ENCODE assay signal across 15 mouse cellular contexts in the genomic region with DNA sequence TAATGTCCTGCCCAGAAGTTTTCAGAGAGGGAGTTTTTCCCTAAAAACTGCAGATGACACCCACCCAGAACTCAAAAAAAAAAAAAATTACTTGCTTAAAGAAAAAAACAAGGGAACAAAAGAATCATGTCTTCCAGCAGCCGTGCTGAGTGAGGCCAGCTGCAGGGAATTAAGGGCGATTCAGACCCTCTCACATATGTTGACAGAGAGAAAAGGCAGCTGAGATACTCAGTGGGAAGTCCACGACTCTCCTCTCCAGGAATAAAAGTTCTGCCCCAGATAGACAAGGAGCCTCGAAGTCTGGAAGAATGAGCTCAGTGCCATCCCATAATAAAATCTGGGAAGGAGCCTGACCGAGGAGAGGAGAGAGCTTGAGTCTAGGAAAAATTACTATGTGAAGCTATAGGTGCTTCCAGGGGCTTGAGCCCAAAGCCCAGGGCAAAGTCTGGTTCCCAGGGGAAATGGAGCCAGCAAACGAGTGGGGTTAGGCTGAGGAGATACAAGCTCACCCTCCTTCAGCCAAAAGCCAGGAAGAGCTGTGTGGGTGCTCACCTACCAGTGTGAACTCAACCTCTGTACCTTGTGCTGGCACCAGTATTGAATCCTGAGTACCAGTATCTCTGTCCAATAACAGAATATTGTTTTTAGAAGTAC. TPM values are rescaled to one million over a fixed set of nuclear protein-coding genes. Genes with fewer than 3 reads are reported as not detected.
DNase-seq lines count a peak whose midpoint lies in the region; ATAC-seq and TF ChIP-seq lines count a peak whose summit lies in the region.
"Had no signal": no experiment of that assay in that cellular context is flagged by ENCODE, and none has a peak within 500 bp of the region (broad histone marks: within the 10 kb centered on the region; RNA-seq: fewer than 3 reads in every experiment).

No protein-coding gene starts in this region.

- TF ChIP-seq CTCF in intestine, postnatal 0 days (IDR thresholded peaks at IDR 0.05; ENCODE audit: low read depth) = no peak
- no peak for TF ChIP-seq CTCF in brain, embryonic 14.5 days (IDR thresholded peaks at IDR 0.05; ENCODE audit: borderline replicate concordance, extremely low read depth, insufficient read depth, insufficient read length)

- no peaks in the 10 kb centered on the region for H3K4me1 ChIP-seq in intestine, embryonic 14.5 days (replicated peaks; ENCODE audit: control insufficient read depth, insufficient read depth, low read length)
- no peaks in the 10 kb centered on the region for H3K4me1 ChIP-seq in intestine, postnatal 0 days (replicated peaks; ENCODE audit: control insufficient read depth, insufficient read depth, low read length)
- H3K4me1 ChIP-seq in lung, embryonic 15.5 days = no peaks in the 10 kb centered on the region
- H3K4me1 ChIP-seq: limb, embryonic 13.5 days; liver, embryonic 15.5 days had no signal

- H3K36me3 ChIP-seq in intestine, embryonic 14.5 days (ENCODE audit: control insufficient read depth, insufficient read depth, low read length) = no peaks in the 10 kb centered on the region
- no peaks in the 10 kb centered on the region for H3K36me3 ChIP-seq in intestine, postnatal 0 days (ENCODE audit: control insufficient read depth, insufficient read depth)
- H3K36me3 ChIP-seq in lung, embryonic 15.5 days = no peaks in the 10 kb centered on the region
- H3K36me3 ChIP-seq: embryonic facial prominence, embryonic 12.5 days; limb, embryonic 13.5 days; liver, embryonic 15.5 days; midbrain, embryonic 15.5 days had no signal

- DNase-seq in frontal cortex, postnatal 25 days (ENCODE audit: low spot score in 2 of 2) = no peak
- DNase-seq in intestine, embryonic 14.5 days (ENCODE audit: low spot score) = peak; percentile 50
- DNase-seq in lung, postnatal 25 days (ENCODE audit: low spot score) = no peak
- DNase-seq in brain, embryonic 14.5 days (ENCODE audit: low read depth) = peak; percentile 33
- no peak for DNase-seq in thymus, postnatal 14 days
- DNase-seq: adrenal gland, postnatal 10 days; kidney, postnatal 25 days had no signal

- no peak overlapping the region for H3K27ac ChIP-seq in intestine, embryonic 14.5 days (ENCODE audit: low read depth)
- no peak overlapping the region for H3K27ac ChIP-seq in intestine, postnatal 0 days (ENCODE audit: low read depth, low read length)
- no peak overlapping the region for H3K27ac ChIP-seq in lung, embryonic 15.5 days
- H3K27ac ChIP-seq: embryonic facial prominence, embryonic 12.5 days; limb, embryonic 13.5 days; liver, embryonic 15.5 days; midbrain, embryonic 15.5 days had no signal

- H3K9ac ChIP-seq in intestine, embryonic 14.5 days (ENCODE audit: low read length) = no peak overlapping the region
- H3K9ac ChIP-seq in intestine, postnatal 0 days (ENCODE audit: low read depth, low read length) = no peak overlapping the region
- no peak overlapping the region for H3K9ac ChIP-seq in lung, embryonic 15.5 days
- H3K9ac ChIP-seq: embryonic facial prominence, embryonic 12.5 days; limb, embryonic 13.5 days; liver, embryonic 15.5 days; midbrain, embryonic 15.5 days had no signal

- no peak overlapping the region for H3K4me3 ChIP-seq in intestine, embryonic 14.5 days (ENCODE audit: low read depth, low read length)
- no peak overlapping the region for H3K4me3 ChIP-seq in intestine, postnatal 0 days (ENCODE audit: low read depth, low read length)
- no peak overlapping the region for H3K4me3 ChIP-seq in lung, embryonic 15.5 days
- H3K4me3 ChIP-seq: embryonic facial prominence, embryonic 12.5 days; limb, embryonic 13.5 days; liver, embryonic 15.5 days; midbrain, embryonic 15.5 days had no signal

- TF ChIP-seq POLR2A in brain, embryonic 14.5 days (IDR thresholded peaks at IDR 0.05; ENCODE audit: borderline replicate concordance, extremely low read depth, insufficient read depth, insufficient read length, poor library complexity, severe bottlenecking) = no peak

- no peaks in the 10 kb centered on the region for H3K27me3 ChIP-seq in intestine, embryonic 14.5 days (replicated peaks; ENCODE audit: control insufficient read depth, insufficient read depth, low read length)
- H3K27me3 ChIP-seq in intestine, postnatal 0 days (replicated peaks; ENCODE audit: control insufficient read depth, insufficient read depth, low read length) = no peaks in the 10 kb centered on the region
- H3K27me3 ChIP-seq in lung, embryonic 15.5 days = no peaks in the 10 kb centered on the region
- H3K27me3 ChIP-seq: embryonic facial prominence, embryonic 12.5 days; liver, embryonic 15.5 days; midbrain, embryonic 15.5 days had no signal

- 33% methylated on average over 6 of the region's 6 CpGs for WGBS in intestine, embryonic 14.5 days
- WGBS in intestine, postnatal 0 days = 28% methylated on average over 6 of the region's 6 CpGs
- WGBS in lung, embryonic 15.5 days = 20% methylated on average over 6 of the region's 6 CpGs

- no peak overlapping the region for H3K4me2 ChIP-seq in intestine, embryonic 14.5 days (ENCODE audit: low read length)
- no peak overlapping the region for H3K4me2 ChIP-seq in intestine, postnatal 0 days (replicated peaks; ENCODE audit: low read depth)
- no peak overlapping the region for H3K4me2 ChIP-seq in lung, embryonic 15.5 days
- H3K4me2 ChIP-seq: embryonic facial prominence, embryonic 12.5 days; limb, embryonic 13.5 days; liver, embryonic 15.5 days; midbrain, embryonic 15.5 days had no signal

- peak; percentile 17; the same call in 1 of the 2 replicates for ATAC-seq in frontal cortex, adult (ENCODE audit: low TSS enrichment)
- ATAC-seq in intestine, embryonic 14.5 days (replicated peaks; ENCODE audit: low FRiP score, low TSS enrichment, low read depth) = no peak
- no peak for ATAC-seq in intestine, postnatal 0 days
- ATAC-seq in lung, embryonic 15.5 days (ENCODE audit: borderline replicate concordance, extremely low read depth, low FRiP score, low TSS enrichment) = peak; percentile 49; the same call in 1 of the 2 replicates
- ATAC-seq: midbrain, embryonic 15.5 days had no signal

- no peaks in the 10 kb centered on the region for H3K9me3 ChIP-seq in intestine, embryonic 14.5 days (ENCODE audit: control insufficient read depth, low read length)
- no peaks in the 10 kb centered on the region for H3K9me3 ChIP-seq in intestine, postnatal 0 days (ENCODE audit: control insufficient read depth)
- H3K9me3 ChIP-seq in lung, embryonic 15.5 days = no peaks in the 10 kb centered on the region
- H3K9me3 ChIP-seq: embryonic facial prominence, embryonic 12.5 days; limb, embryonic 13.5 days; liver, embryonic 15.5 days; midbrain, embryonic 15.5 days had no signal

RNA-seq across cellular contexts. Expression of gene Ces5a, which starts 27.1 kb away (rescaled TPM):
- polyA plus RNA-seq in intestine, embryonic 14.5 days (2014; fragmentation: Nextera tagmentation; extraction: Ambion mirVana) = not detected in 2 replicates
- not detected in 2 replicates for polyA plus RNA-seq in intestine, postnatal 0 days (2015; fragmentation: Nextera tagmentation; extraction: Ambion mirVana)
- polyA plus RNA-seq in lung, embryonic 15.5 days (2015; fragmentation: Nextera tagmentation; extraction: Ambion mirVana) = not detected in 2 replicates
- polyA plus RNA-seq in brain, embryonic 14.5 days (2012; rRNA removed) = 0.51 and 0.54 TPM in 2 replicates
- polyA plus RNA-seq: limb, embryonic 13.5 days; liver, embryonic 15.5 days; small intestine, adult 2 months had no signal

Comparison
In these comparisons a context has a peak if more than half of its experiments do, and no peak if none do; other contexts are left out.
1. ATAC-seq: peak in frontal cortex, adult (single experiment) and lung, embryonic 15.5 days (single experiment); none in intestine, embryonic 14.5 days (single experiment) and intestine, postnatal 0 days (single experiment).
2. DNase-seq: peak in intestine, embryonic 14.5 days (single experiment) and brain, embryonic 14.5 days (single experiment); none in frontal cortex, postnatal 25 days (0 of 2), lung, postnatal 25 days (single experiment) and thymus, postnatal 14 days (single experiment).